Mouse (Mus musculus) lung, adult 18-20 months (tissue): ENCODE data around the gene Slc22a13.

ENCODE experiments used
- DNase-seq, 2 experiments: peaks; one replicate each; pipeline ENCODE4 v3.0.0; 2022; ENCODE audit warnings: mixed read lengths in 2 of 2

Gene Slc22a13

DNA sequence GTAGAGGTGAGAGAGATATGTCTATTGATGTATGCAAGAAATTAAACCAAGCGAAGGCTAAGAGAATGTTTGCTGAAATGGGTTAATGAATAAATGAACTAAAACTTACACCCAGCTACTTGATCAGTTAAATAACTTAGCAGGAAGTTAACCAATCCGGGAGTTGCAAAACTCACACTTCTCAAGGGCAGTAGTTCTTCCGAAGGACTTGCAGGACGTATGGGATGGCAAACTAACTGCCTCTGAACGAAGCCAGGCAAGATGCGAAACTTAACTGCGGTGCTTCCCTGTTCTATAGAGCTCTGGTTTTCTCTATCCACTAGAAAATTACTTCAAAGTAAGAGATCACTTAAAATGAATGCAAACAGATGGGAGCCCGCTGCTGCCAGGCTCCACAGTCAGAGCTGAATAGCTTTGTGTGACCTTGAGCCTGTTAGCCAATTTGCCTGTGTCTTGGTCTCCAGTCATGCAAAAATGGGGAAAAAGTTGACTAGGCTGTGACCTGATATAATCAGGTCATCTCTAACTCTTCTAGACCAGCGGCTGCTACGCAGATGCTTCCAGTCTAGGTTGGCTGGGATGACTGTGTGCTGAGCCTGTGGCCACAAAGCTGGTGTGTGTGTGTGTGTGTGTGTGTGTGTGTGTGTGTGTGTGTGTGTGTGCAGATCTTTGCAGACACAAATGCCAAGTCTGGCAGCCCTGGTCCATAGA, 9.6 kb downstream of the Slc22a13 start:
- no peak for DNase-seq

DNA sequence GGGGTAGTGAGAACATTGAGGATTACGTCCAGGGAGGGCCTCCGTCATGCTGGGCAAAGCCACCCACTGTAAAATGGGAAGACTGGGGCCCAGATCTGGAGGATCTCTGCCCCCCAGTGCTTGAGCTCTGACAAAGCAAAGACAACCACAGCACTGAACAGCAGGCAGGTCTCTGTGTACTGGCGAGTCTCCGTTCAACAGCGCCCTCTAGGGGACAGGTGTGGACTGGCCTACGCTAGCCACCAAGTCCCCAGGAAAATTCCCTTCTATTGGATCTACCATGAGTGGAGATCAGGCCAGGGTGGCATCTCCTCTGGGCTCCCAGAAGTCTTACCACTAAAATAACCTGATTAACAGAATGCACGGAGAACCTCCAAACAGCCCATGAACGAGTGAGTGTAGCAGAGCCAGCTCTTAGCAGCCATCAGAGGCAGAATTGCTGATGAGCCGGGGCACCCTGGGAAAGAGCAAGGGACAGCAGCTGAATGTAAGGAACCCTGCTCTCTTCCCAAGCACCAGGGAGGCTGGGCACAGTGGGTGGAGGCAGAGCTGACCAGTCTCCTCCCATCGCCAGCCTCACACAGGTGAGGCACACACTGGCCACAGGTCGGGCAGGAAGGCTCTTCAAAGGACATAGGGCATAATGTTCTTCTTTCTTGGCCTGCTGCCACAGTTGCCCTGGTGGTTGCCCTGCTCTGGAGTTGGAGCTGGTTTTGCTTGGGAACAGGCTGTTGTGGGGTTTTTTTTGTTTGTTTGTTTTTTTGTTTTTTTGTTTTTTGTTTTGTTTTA, 16.5 kb downstream of the Slc22a13 start:
- peak; percentile 57 to 63 for DNase-seq

DNA sequence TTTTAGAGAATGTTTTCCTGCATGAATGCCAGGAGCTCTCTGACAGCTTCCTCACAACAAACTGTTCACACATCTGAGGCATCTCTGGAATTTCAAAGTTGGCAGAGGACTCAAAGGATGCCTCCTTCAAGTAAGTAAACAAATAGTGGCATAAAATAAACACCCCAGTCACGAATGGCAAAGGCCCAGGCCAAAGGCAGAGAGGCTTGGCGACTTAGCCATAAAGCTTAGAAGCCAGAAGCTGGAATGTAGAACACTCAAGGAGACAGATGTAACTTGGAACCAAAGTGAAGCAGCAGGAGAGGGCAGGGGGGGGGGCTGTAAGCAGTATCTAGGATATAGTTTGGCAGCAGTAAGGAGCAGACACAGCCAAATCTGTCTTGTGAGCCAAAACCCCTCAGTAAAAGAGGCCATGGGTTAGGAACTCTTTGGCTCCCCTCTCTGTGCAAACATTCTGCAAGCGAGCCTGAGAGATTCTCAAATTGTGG, 27.6 kb downstream of the Slc22a13 start:
- peak; percentile 73 to 79 for DNase-seq

DNA sequence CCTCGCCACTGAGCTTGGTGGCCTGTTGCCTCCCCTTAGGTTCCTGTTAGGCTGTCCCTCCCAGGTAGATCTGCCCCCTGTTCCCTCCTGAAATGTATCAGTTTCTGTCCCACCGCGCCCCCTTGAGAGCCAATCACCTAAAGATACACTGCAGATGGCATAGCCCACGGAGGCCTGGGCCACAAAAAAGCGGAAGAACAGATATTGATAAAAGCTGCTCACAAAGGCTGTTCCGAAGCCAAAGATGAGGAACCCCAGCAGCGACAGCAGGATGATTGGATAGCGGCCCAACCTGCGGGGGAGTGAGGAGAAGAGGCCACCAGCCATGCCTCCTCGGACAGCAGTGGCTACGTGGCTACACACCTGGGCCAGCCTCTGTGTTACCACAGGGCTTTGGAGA, 29.6 kb downstream of the Slc22a13 start:
- no peak for DNase-seq

DNA sequence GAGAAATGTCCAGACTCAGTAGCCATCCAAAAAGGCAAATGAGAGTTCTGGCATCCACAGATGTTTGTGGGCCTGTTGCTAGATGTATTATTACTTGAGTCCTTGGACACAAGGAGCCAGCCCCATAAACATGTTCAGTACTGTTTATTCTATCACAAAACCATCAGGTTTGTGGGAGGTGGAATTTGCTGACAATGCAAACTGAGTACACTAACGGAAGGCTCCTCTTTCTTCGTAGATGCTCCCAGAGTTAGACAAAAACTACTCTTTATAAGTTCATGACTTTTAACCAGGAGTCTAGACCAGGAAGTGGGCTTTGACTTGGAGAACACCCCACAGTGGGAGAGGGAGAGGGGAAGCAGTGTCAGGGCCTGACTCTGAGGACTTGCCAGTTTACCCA, 41.3 kb downstream of the Slc22a13 start:
- no peak for DNase-seq

DNA sequence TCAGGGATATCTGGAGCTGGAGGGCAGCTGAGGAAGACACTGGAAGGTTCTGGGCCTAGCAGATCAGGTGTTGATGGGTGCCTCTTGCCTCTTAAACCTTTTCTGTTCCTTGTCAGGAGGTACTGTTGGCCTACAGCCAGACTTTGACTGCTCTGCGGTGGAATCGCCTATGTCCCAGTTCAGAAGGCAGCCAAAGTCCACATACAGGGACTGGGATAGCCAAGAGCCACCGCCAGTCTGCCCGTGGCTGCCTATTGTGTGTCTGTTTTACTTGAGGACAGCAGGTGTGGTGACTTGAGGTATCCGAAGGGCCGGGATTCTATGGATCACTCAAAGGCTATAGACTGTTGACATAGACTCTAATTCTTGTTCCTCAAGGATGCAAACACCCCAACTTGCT, 43.4 kb downstream of the Slc22a13 start:
- DNase-seq, result peak; percentile 23 to 38

DNA sequence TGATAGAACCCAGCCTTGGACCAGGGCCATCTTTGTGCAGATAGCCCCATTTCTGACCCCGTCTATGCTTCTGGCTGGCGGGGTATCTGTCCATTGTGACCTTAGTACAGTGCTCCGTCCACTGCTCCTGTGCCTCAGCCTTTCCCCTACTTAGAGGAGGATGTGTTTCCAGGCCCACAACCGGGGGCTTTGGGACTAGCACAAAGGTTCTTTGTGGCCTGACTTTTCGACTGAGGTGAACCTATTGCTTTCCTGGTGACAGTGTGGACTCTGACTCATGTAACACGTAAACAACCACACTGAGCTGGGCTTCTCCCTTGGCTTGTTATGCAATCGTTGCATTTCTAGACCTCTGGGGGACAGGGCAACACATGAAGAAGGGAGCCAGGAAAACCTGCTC, 44.2 kb downstream of the Slc22a13 start:
- DNase-seq, result peak; percentile 22 to 29

DNA sequence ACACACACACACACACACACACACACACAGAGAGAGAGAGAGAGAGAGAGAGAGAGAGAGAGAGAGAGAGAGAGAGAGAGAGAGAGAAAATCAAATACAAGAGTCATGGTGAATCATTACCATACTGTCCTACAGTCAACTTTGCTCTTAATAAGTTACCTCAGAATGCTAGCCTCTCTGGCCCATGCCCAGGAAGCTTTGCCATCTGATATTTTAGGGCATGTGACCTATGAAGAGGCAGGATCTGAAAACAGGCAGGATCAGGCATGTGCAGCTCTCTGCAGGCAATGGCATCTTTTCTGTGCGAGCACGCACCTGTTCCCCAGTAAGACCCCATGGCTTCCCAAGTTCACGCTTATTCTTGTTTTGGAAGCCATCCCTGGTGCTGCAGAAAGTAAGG, 48.2 kb downstream of the Slc22a13 start:
- no peak for DNase-seq

DNA sequence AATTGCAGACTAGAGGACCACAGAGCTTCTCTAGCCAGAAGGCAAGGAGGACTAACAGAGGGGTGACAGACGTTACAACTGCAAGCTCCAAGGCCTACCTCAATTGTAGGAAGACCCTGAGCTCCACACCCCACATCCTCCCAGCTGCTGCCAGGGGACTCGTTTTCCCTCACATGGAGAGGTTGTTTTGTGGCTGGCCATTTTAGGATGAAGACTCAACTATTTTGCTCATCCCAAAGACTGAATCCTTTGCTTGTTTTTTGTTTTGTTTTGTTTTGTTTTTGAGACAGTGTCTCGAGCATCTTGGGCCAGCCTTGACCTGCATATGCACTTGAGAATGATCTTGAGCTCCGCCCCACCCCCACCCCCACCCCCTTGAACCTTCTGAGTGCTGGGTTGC, 50.0 kb downstream of the Slc22a13 start, which contains the start of gene Gm47289:
Gene Gm47289, plus strand, starts transcription at position 301 of the 400 bp plus-strand sequence.
- no peak for DNase-seq

DNA sequence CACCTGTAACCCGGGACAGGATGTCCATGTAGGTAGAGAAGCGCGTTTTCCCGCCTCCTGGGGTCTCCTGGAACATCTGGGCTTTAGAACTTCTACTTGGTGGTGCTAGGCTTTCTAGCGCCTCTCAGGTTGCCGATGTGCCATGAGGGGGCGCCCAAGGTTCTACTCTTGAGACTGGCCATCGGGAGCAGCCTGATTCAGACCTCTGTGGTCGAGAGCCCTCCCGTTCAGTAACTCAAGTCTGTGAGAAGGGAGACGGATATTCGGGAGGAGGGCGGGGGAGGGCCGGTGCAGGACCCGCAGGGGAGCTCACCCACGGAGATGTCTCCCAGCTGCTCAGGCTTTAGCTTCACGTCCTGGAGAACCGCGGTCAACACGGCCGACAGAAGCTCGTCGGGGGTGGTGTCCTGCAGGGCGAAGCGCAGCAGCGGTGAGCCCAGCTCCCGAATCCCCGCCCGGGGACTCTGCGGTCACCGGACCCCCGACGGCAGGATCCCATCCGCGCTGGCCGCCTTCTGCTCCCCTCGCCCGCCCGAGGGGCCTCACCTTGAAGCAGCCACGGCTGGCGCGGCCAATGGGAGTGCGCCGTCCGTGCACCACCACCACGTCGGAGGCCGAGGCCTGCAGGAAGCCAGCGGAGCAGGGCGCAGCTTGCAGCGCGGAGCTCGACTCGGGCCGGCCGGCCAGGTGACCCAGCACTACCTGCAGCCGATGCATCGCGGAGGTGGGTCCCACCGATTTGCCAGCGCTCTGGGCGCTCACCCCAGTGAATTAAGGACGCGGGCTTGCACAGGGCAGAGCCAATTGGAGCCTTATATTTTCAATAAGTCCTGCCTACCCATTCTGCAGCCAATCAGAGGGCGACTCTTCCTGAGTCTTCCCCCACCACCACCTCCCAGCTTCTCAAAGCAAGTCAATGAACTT, 52.4 kb downstream of the Slc22a13 start, which contains the start of gene Acaa1b:
Gene Acaa1b, minus strand, starts transcription at position 816 of the 924 bp plus-strand sequence.
- peak; percentile 79 to 81 for DNase-seq

DNA sequence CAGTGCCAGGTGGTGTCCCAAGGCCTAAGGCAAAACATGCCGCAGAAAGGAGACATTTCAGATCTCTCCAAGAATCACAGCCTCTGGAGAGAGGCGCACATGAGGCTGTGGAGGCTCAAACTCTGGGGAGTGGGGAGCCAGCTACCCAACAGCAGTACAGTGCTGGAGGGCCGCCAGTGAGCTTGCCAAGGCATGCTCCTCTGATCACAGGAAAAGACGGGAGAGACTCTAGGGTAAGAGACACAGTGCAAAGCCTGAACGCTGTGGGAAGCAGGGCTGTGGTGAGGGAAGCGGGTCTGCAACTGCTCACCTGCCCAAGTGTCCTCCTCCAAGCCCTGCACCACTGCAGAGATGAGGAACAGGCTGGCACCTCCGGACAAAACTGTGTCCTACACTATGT, 53.1 kb downstream of the Slc22a13 start:
- DNase-seq, result no peak

DNA sequence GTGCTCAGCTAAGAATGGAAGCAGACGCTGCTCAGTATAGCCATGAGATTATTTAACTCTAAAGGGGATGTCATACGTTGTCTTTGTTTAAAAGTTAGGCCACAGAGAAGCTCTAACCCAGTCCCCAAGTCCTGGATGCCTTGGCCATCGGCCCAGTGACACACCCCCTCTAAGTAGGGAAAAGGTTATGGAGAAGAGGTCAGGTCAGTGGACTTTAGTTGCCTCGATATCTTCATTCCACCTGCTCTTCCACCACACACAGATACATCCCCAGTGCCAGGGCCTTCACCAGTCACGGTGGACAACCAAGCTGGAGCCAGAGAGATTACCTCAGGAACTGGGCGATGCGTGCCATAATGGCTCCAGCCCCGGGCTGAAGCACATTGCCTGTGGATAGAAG, 53.5 kb downstream of the Slc22a13 start:
- DNase-seq, result no peak

DNA sequence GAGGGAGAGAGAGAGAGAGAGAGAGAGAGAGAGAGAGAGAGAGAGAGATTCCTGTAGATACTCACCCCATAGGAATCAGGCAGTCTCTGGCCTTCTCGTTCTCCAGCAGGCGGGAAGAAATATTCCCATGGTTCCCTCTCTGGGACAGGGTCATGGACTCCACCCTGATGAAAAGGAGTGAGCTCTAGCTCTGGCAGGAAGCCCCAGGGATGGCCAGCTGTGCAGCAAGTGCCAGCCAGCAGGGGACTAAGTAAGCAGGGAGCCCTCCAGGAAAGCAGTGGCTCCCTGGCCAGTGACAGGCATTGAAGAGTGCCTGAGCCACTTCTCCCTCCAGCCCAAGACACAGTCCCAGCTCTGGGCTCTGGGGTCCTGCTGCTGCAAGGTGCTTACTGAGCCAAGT, 57.1 kb downstream of the Slc22a13 start:
- DNase-seq, result no peak

DNA sequence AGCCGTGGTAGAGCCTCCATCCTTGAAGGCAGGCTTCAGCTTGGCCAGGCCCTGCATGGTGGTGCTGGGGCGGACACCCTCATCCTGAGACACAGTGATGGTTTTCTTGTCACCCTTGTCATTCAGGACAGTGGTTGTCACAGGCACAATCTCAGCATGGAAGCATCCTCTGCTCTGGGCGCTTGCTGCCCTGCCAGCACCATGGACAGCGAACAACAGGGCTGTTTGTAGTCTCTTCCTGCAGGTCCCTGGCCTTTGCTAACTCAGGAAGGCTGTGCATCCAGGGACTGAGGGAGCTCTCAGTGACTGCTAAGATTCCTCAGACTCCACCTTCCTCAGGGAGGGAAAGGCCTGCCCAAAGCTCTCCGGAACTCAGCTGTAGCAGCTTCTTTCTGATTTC, 59.3 kb downstream of the Slc22a13 start:
- no peak for DNase-seq

DNA sequence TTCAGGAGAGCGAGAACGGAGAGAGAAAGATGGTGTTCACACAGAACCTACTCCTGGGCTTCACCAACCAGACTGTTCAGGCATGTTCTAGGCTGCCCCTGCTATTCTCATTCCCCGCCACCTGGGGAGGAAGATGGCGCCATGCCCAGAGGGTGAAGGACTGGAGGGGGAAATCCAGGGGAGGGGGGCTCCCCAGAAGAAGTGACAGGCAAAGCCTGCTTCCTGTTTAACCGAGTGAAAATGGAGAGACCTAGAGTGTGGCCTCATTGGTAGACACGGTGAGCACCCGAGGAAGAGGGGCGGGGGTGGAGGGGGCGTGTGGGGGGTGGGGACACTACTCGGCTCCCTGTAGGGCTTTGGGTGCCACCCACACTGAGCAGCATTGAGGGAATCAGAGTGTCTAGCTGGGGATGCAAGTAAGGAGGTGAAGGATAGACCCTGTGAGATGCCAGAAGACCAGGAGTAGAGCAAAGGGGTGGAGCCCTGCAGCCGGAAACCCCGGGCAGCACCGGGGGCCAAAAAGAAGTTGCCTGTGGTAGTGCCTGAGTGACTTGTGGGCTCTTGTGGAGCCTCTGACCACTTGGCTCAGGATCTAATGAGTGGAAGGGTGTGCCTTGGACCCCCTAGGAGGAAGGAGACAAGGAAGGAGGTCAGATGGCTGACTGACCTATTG, 62.7 kb downstream of the Slc22a13 start:
- no peak for DNase-seq

DNA sequence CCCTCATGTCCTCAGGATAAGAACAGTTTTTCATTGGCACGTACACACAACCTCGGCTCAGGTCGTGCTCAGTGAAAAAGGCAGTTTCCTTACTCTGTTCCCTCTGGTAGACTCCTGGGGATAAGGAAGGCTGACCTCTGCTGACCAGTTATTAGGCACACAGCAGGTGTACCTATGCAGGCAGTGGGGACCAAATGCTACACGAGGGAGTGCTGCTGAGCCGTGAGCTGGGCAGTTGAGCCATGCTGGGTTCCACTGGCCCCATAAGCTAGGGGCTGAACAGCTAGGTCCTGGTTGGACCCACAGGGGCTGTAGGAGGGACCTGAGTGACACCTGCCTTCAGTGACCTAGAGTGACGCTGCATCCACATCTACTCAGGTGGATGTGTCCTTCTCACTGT, 63.3 kb downstream of the Slc22a13 start:
- no peak for DNase-seq

DNA sequence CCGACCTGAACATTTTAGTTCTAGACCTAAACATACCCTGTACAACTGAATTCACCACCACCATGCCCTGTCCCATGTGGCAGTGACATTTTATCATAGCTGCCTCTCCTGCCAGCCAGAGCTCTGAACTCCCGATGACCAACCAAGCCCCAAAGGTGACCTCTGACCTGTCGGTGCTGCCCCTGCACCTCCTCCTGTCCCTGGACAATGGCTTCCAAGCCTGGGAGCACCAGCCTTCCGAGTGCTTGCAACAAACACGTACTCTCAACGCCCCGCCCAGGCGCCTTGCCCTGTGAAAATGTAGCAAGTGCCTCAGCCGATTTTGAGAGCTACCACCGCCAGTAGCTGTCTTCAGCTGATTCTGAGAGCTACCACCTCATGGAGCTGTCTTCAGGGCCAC, 63.8 kb downstream of the Slc22a13 start:
- DNase-seq, result no peak

DNA sequence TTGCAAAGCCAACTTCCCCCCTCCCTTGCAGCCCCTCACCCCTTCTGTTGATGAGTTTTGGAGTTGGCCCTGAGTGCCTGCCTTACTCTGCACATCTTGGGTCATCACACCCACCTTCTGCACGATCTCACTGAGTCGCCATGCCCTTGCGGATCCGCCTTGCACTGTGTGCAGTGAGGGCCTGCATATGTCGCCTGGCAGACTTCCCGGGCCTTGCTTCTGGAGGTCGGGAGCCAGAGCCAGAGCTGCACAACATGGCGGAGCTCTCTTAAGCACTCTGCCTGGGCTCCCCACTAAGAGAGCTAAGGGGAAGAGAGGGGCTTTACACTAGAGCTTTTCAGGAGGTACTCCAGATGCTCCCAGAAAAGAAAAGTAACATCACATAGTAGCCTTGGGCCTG, 64.2 kb downstream of the Slc22a13 start:
- DNase-seq, result no peak

DNA sequence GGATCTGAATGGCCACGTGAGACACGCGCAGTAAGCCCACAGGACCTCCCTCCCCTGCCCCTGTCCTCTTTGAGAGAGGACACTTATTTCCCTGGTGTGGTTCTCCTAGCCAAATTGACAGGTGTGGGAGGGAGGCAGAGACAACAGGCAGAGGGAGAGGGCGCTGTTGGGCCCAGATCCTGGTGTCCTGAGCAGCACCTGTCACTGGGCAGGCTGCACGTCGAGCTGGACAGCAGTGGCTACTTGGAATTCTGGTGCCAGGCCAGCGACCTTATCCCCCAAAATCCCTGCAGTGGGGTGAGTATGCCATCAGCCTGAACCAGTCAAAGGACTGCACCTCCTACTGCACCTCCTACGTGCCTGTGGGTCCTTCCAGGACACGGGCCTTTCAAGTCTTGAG, 65.5 kb downstream of the Slc22a13 start:
- DNase-seq, result no peak
